Mouse (Mus musculus): ENCODE measurements around the gene Inpp5e.
"Not testable (repeated sequence)": the region's sequence is repeated elsewhere in the genome, so short reads cannot be mapped to it uniquely, and the experiment has no call there.

The Inpp5e gene

GRCm38 (mm10) chr2:26418120-26418519, 9.1 kb upstream of the Inpp5e start:
- DNase-seq (ENCODE audit: low spot score) = no peak

- DNase-seq (ENCODE audit: low spot score) = no peak
Observed at GRCm38 (mm10) chr2:26417066-26417465, 8.1 kb upstream of the Inpp5e start.

GRCm38 (mm10) chr2:26410931-26411411, 2.0 kb upstream of the Inpp5e start:
- no peak for DNase-seq (ENCODE audit: low spot score)

- peak; percentile 51 for DNase-seq (ENCODE audit: low spot score)
Observed at GRCm38 (mm10) chr2:26410091-26410490, 1.1 kb upstream of the Inpp5e start.

- no peak for DNase-seq (ENCODE audit: low spot score)
Observed at GRCm38 (mm10) chr2:26409362-26409761, 359 bp upstream of the Inpp5e start.

GRCm38 (mm10) chr2:26403306-26403705, 5.7 kb downstream of the Inpp5e start:
- DNase-seq (ENCODE audit: low spot score) = no peak

GRCm38 (mm10) chr2:26402265-26402664, 6.7 kb downstream of the Inpp5e start:
- no peak for DNase-seq (ENCODE audit: low spot score)

GRCm38 (mm10) chr2:26401023-26401422, 8.0 kb downstream of the Inpp5e start:
- no peak for DNase-seq (ENCODE audit: low spot score)

GRCm38 (mm10) chr2:26400296-26400695, 8.7 kb downstream of the Inpp5e start:
- DNase-seq (ENCODE audit: low spot score) = no peak

GRCm38 (mm10) chr2:26399647-26400046, 9.4 kb downstream of the Inpp5e start:
- DNase-seq (ENCODE audit: low spot score) = no peak

GRCm38 (mm10) chr2:26398978-26399377, 10.0 kb downstream of the Inpp5e start:
- no peak for DNase-seq (ENCODE audit: low spot score)

GRCm38 (mm10) chr2:26391617-26392016, 17.4 kb downstream of the Inpp5e start:
- DNase-seq (ENCODE audit: low spot score) = no peak

GRCm38 (mm10) chr2:26390954-26391353, 18.0 kb downstream of the Inpp5e start:
- DNase-seq (ENCODE audit: low spot score) = no peak

- peak; percentile 88 for DNase-seq (ENCODE audit: low spot score)
Observed at GRCm38 (mm10) chr2:26389154-26389690, 19.8 kb downstream of the Inpp5e start, which contains the start of the genes Entr1 and Pmpca. Gene Entr1 (minus strand): TSS chr2:26389316. Gene Pmpca (plus strand): TSS chr2:26389339.

GRCm38 (mm10) chr2:26388682-26389153, 20.3 kb downstream of the Inpp5e start:
- DNase-seq (ENCODE audit: low spot score) = peak; percentile 24

- no peak for DNase-seq (ENCODE audit: low spot score)
Observed at GRCm38 (mm10) chr2:26387713-26388112, 21.3 kb downstream of the Inpp5e start.

- not testable (repeated sequence) for DNase-seq (ENCODE audit: low spot score)
Observed at GRCm38 (mm10) chr2:26380871-26381270, 28.1 kb downstream of the Inpp5e start.

GRCm38 (mm10) chr2:26380131-26380771, 28.8 kb downstream of the Inpp5e start, which contains the start of gene Snapc4:
Gene Snapc4 (minus strand): TSS chr2:26380653.
- DNase-seq (ENCODE audit: low spot score) = peak; percentile 88

GRCm38 (mm10) chr2:26372396-26372795, 36.6 kb downstream of the Inpp5e start:
- no peak for DNase-seq (ENCODE audit: low spot score)

- DNase-seq (ENCODE audit: low spot score) = no peak
Observed at GRCm38 (mm10) chr2:26368572-26368971, 40.4 kb downstream of the Inpp5e start.

GRCm38 (mm10) chr2:26367911-26368310, 41.1 kb downstream of the Inpp5e start:
- no peak for DNase-seq (ENCODE audit: low spot score)

GRCm38 (mm10) chr2:26364738-26365465, 44.1 kb downstream of the Inpp5e start:
- DNase-seq (ENCODE audit: low spot score) = peak; percentile 77

GRCm38 (mm10) chr2:26363481-26363880, 45.5 kb downstream of the Inpp5e start:
- no peak for DNase-seq (ENCODE audit: low spot score)
